9 mouse cellular contexts compared by ENCODE assay signal in the genomic region with DNA sequence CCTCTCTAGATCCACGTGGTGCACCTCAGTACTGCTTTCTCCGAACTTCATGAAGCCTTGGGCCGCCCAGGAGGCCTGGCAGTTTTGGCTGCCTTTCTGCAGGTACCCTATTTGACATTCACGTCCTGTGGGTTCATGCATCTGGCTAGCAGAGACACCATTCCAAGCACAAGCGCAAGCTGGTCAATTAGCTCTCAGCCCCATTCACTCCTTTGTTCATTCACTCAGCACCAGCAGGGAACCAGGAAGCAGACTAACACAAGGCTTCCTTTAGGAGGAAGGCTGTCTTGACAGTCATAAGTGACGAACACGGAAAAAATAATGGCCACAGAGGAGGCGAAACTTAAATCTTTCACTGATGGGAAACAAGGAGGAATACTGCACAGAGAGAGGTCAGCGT. TPM values are rescaled to one million over a fixed set of nuclear protein-coding genes. Genes with fewer than 3 reads are reported as not detected.
DNase-seq lines count a peak whose midpoint lies in the region; ATAC-seq and TF ChIP-seq lines count a peak whose summit lies in the region.
"Had no signal": no experiment of that assay in that cellular context is flagged by ENCODE, and none has a peak within 500 bp of the region (broad histone marks: within the 10 kb centered on the region; RNA-seq: fewer than 3 reads in every experiment).

No protein-coding gene starts in this region.

- H3K4me3 ChIP-seq in heart, embryonic 12.5 days: peak overlapping the region; percentile 65
- peak overlapping the region; percentile 53 to 55; a peak in 2 of 4 replicates for H3K4me3 ChIP-seq in ES-E14 (ENCODE audit: insufficient read depth in 1 of 2, low read depth in 1 of 2, low read length in 2 of 2, poor library complexity in 1 of 2, severe bottlenecking in 1 of 2)
- H3K4me3 ChIP-seq in macrophage (ENCODE audit: inconsistent target): peak overlapping the region; percentile 62

- no peak for ATAC-seq in heart, embryonic 12.5 days (ENCODE audit: insufficient number of reproducible peaks, low FRiP score)
- ATAC-seq in granulocyte monocyte progenitor cell, adult 5-6 weeks (replicated peaks; ENCODE audit: poor library complexity, severe bottlenecking): peak; percentile 26

- DNase-seq in heart, adult 9 months (ENCODE audit: low spot score in 2 of 2): no peak
- DNase-seq in ES-E14 (ENCODE audit: low read depth, low spot score): no peak
- DNase-seq in frontal cortex, postnatal 25 days (ENCODE audit: low spot score in 2 of 2): no peak
- no peak for DNase-seq in spleen, postnatal 36 days (ENCODE audit: low spot score in 2 of 2)
- DNase-seq in cerebellum, postnatal 36 days: no peak
- DNase-seq: right cerebral cortex, postnatal 25 days had no signal

- peak overlapping the region; percentile 97 for H3K4me2 ChIP-seq in heart, embryonic 12.5 days

- 36% methylated on average over 9 of the region's 9 CpGs for WGBS in heart, embryonic 12.5 days
- WGBS in macrophage (ENCODE audit: missing documents): 1% methylated on average over 9 of the region's 9 CpGs

- no peaks in the 10 kb centered on the region for H3K36me3 ChIP-seq in heart, embryonic 12.5 days
- H3K36me3 ChIP-seq in ES-E14 (ENCODE audit: control insufficient read depth, insufficient read depth, low read length, poor library complexity, severe bottlenecking) (no peaks in the 10 kb centered on the region), macrophage (ENCODE audit: inconsistent target) (no peaks in the 10 kb centered on the region)

- in situ Hi-C loops in ES-E14 (cut with MboI; ENCODE audit: low sequenced_read_pairs in 2 of 2, unreplicated experiment in 2 of 2): no loop called here

- no peaks in the 10 kb centered on the region for H3K9me3 ChIP-seq in heart, embryonic 12.5 days (replicated peaks)
- H3K9me3 ChIP-seq in ES-E14 (ENCODE audit: control insufficient read depth, insufficient read depth, low read depth, low read length): no peaks in the 10 kb centered on the region

- H3K27me3 ChIP-seq in heart, embryonic 12.5 days (replicated peaks): peaks cover 9% of the 10 kb centered on the region

- H3K9ac ChIP-seq in heart, embryonic 12.5 days: peak overlapping the region; percentile 77; the same call in 1 of the 2 replicates
- H3K9ac ChIP-seq in ES-E14 (ENCODE audit: insufficient read depth, low read depth, low read length, poor library complexity, severe bottlenecking): no peak overlapping the region

- H3K27ac ChIP-seq in heart, embryonic 12.5 days (ENCODE audit: poor library complexity, severe bottlenecking): peak overlapping the region; percentile 58; the same call in 1 of the 2 replicates
- H3K27ac ChIP-seq in ES-E14 (ENCODE audit: insufficient read depth, low read depth, low read length, poor library complexity, severe bottlenecking): no peak overlapping the region
- H3K27ac ChIP-seq in macrophage: peak overlapping the region; percentile 64

- H3K79me2 ChIP-seq in macrophage (ENCODE audit: inconsistent target): no peaks in the 10 kb centered on the region

- H3K4me1 ChIP-seq in heart, embryonic 12.5 days (replicated peaks): peaks cover 43% of the 10 kb centered on the region
- peaks cover 3 to 23% of the 10 kb centered on the region in 2 experiments; a peak in 3 of 4 replicates for H3K4me1 ChIP-seq in ES-E14 (ENCODE audit: control insufficient read depth in 2 of 2, insufficient read depth in 2 of 2, low read length in 2 of 2, poor library complexity in 1 of 2)

TF ChIP-seq in ES-E14, 5 proteins besides CTCF, POLR2A, EP300 and RAD21:
- TF ChIP-seq MAFK (IDR thresholded peaks at IDR 0.05; ENCODE audit: insufficient read depth, low read depth, low read length) (no peak), ZNF384 (IDR thresholded peaks at IDR 0.05; ENCODE audit: low read depth, low read length) (no peak), ZC3H11A (IDR thresholded peaks at IDR 0.05; ENCODE audit: borderline replicate concordance, low read depth, low read length) (no peak), CHD2 (IDR thresholded peaks at IDR 0.05; ENCODE audit: low read depth, low read length) (no peak), HCFC1 (IDR thresholded peaks at IDR 0.05; ENCODE audit: borderline replicate concordance, insufficient read depth, low read length) (no peak)

RNA-seq across cellular contexts. Expression of gene Car9, which starts 2.3 kb away (rescaled TPM):
- 1.6 and 2.0 TPM in 2 replicates for polyA plus RNA-seq in heart, embryonic 12.5 days (2016; fragmentation: Nextera tagmentation; extraction: Ambion mirVana)
- total RNA-seq in ES-E14 (2012; rRNA removed): 0.21 and 0.71 TPM in 2 replicates
- 11.6 and 16.9 TPM in 2 replicates for total RNA-seq in granulocyte monocyte progenitor cell, adult 5-6 weeks (2014; fragmentation: Nextera tagmentation)
- 4.1 and 7.6 TPM in 2 replicates for total RNA-seq in granulocyte monocyte progenitor cell, adult 5-6 weeks (2017)
- 10 to 100 TPM in 8 of 26 experiments, 1 to 10 TPM in 17, under 1 TPM in 1; 0.49 to 20.4 (median 6.1) TPM for total RNA-seq in macrophage (2018; cell fraction: chromatin; rRNA removed)
- 1 to 10 TPM; 2.9 to 7.9 (median 4.4) TPM for total RNA-seq in macrophage (2018; cell fraction: cytosol; rRNA removed)
- 10 to 100 TPM in 7 of 26 experiments, 1 to 10 TPM in 16, under 1 TPM in 3; 0.75 to 14.9 (median 5.7) TPM for total RNA-seq in macrophage (2018; cell fraction: nucleus; rRNA removed)
- 3.0 to 7.4 TPM (median 4.9 TPM) in 3 replicates for polyA plus RNA-seq in macrophage (2018)

RNA-seq across cellular contexts. Expression of gene Arhgef39, which starts 9.6 kb away (rescaled TPM):
- 37.7 and 38.7 TPM in 2 replicates for polyA plus RNA-seq in heart, embryonic 12.5 days (2016; fragmentation: Nextera tagmentation; extraction: Ambion mirVana)
- total RNA-seq in ES-E14 (2012; rRNA removed): 32.1 and 44.0 TPM in 2 replicates
- total RNA-seq in granulocyte monocyte progenitor cell, adult 5-6 weeks (2014; fragmentation: Nextera tagmentation): 52.0 and 55.5 TPM in 2 replicates
- 63.7 and 81.2 TPM in 2 replicates for total RNA-seq in granulocyte monocyte progenitor cell, adult 5-6 weeks (2017)
- 10 to 100 TPM in 8 of 26 experiments, 1 to 10 TPM in 17, under 1 TPM in 1; 0.74 to 16.2 (median 6.9) TPM for total RNA-seq in macrophage (2018; cell fraction: chromatin; rRNA removed)
- 1 to 10 TPM in 22 of 26 experiments, under 1 TPM in 4; 0.24 to 3.3 (median 1.3) TPM for total RNA-seq in macrophage (2018; cell fraction: cytosol; rRNA removed)
- total RNA-seq in macrophage (2018; cell fraction: nucleus; rRNA removed): 10 to 100 TPM in 4 of 26 experiments, 1 to 10 TPM in 20, under 1 TPM in 1, not detected in 1; 0.58 to 20.9 (median 6.2) TPM
- 0.69 to 2.4 TPM (median 1.2 TPM) in 3 replicates for polyA plus RNA-seq in macrophage (2018)

RNA-seq across cellular contexts. Expression of gene Tpm2, which starts 14.5 kb away (rescaled TPM):
- 153 and 155 TPM in 2 replicates for polyA plus RNA-seq in heart, embryonic 12.5 days (2016; fragmentation: Nextera tagmentation; extraction: Ambion mirVana)
- 76.7 and 143 TPM in 2 replicates for total RNA-seq in ES-E14 (2012; rRNA removed)
- 1.6 and 3.8 TPM in 2 replicates for total RNA-seq in granulocyte monocyte progenitor cell, adult 5-6 weeks (2014; fragmentation: Nextera tagmentation)
- total RNA-seq in granulocyte monocyte progenitor cell, adult 5-6 weeks (2017): 2.5 and 5.2 TPM in 2 replicates
- total RNA-seq in macrophage (2018; cell fraction: chromatin; rRNA removed): 10 to 100 TPM in 1 of 26 experiments, 1 to 10 TPM in 2, under 1 TPM in 1, not detected in 22; 0.49 to 30.4 (median 2.4) TPM
- total RNA-seq in macrophage (2018; cell fraction: cytosol; rRNA removed): under 1 TPM in 15 of 26 experiments, not detected in 11; 0.09 to 0.36 (median 0.17) TPM
- total RNA-seq in macrophage (2018; cell fraction: nucleus; rRNA removed): 1 to 10 TPM in 1 of 26 experiments, under 1 TPM in 2, not detected in 23; 0.29 to 3.5 (median 0.30) TPM
- polyA plus RNA-seq in macrophage (2018): 0.17 to 0.46 TPM in 2 of 3 replicates, not detected in the other

RNA-seq across cellular contexts. Expression of gene Ccdc107, which starts 16.4 kb away (rescaled TPM):
- polyA plus RNA-seq in heart, embryonic 12.5 days (2016; fragmentation: Nextera tagmentation; extraction: Ambion mirVana): 63.6 and 66.4 TPM in 2 replicates
- 59.1 and 84.9 TPM in 2 replicates for total RNA-seq in ES-E14 (2012; rRNA removed)
- total RNA-seq in granulocyte monocyte progenitor cell, adult 5-6 weeks (2014; fragmentation: Nextera tagmentation): 28.2 and 44.7 TPM in 2 replicates
- 48.0 and 56.1 TPM in 2 replicates for total RNA-seq in granulocyte monocyte progenitor cell, adult 5-6 weeks (2017)
- 10 to 100 TPM in 21 of 26 experiments, 1 to 10 TPM in 5; 3.7 to 31.8 (median 17.7) TPM for total RNA-seq in macrophage (2018; cell fraction: chromatin; rRNA removed)
- 10 to 100 TPM; 15.7 to 30.8 (median 22.4) TPM for total RNA-seq in macrophage (2018; cell fraction: cytosol; rRNA removed)
- total RNA-seq in macrophage (2018; cell fraction: nucleus; rRNA removed): 10 to 100 TPM in 25 of 26 experiments, 1 to 10 TPM in 1; 7.9 to 38.1 (median 20.2) TPM
- 24.0 to 38.6 TPM (median 24.2 TPM) in 3 replicates for polyA plus RNA-seq in macrophage (2018)

RNA-seq across cellular contexts. Expression of gene Sit1, which starts 25.6 kb away (rescaled TPM):
- polyA plus RNA-seq in heart, embryonic 12.5 days (2016; fragmentation: Nextera tagmentation; extraction: Ambion mirVana): not detected in 2 replicates
- 0.31 TPM in 1 of 2 replicates, not detected in the other for total RNA-seq in ES-E14 (2012; rRNA removed)
- not detected in 2 replicates for total RNA-seq in granulocyte monocyte progenitor cell, adult 5-6 weeks (2014; fragmentation: Nextera tagmentation)
- total RNA-seq in granulocyte monocyte progenitor cell, adult 5-6 weeks (2017): not detected in 2 replicates
- not detected for total RNA-seq in macrophage (2018; cell fraction: chromatin; rRNA removed)
- not detected for total RNA-seq in macrophage (2018; cell fraction: cytosol; rRNA removed)
- total RNA-seq in macrophage (2018; cell fraction: nucleus; rRNA removed): not detected
- not detected in 3 replicates for polyA plus RNA-seq in macrophage (2018)

Comparison
In these comparisons a context has a peak if more than half of its experiments do, and no peak if none do; other contexts are left out.
1. RNA of gene Tpm2, which starts 14.5 kb away (total RNA-seq): 76.7 to 143 TPM in ES-E14; 1.6 to 5.2 TPM in granulocyte monocyte progenitor cell, adult 5-6 weeks; every median in the first group is over 10 times any median in the second.
2. Peak in every context shown above with its lines, with median percentiles within 50 percentile points of each other: H3K4me3 ChIP-seq.